Mouse (Mus musculus) liver, postnatal 0 days (tissue): ENCODE measurements around the gene Camta1.

ENCODE experiments used
- CTCF ChIP-seq: sonication (generic); IDR thresholded peaks from 2 replicates; pipeline ENCODE4 v1.5.1; 2016; ENCODE audit warnings: antibody characterized with exemption, low read depth
- EP300 ChIP-seq: IDR thresholded peaks from 2 replicates; pipeline ENCODE4 v1.6.1; 2016; ENCODE audit warnings: antibody characterized with exemption, low read depth, mild to moderate bottlenecking

DNA sequence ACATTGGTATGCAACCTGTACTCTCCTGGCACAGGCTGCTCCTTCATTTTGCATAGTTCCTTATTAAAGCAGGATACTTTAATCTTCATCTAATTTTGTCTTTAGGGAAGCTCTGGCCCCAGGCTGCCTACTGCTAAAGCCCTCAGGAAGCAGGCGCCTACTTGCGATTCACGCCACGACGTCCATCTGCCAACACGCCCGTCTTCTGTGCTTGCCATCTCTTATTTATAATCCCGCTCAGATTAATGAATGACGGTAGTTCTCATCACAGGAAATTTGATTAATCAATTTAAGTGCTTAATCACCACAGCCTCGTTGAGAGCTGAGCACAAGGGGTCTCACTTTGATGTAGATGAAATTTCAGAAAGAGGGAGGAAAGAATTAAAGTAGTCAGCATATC is 546.0 kb downstream of the Camta1 start:
- TF ChIP-seq CTCF (no peak), EP300 (no peak)
